Mouse (Mus musculus) cerebellum, postnatal 10 days (tissue): ENCODE data around the gene Dcdc2a.
A peak's percentile ranks its signal among the peaks of the same experiment; 100 is the strongest.

Source experiments
- DNase-seq, 2 experiments: peaks; one replicate each; pipeline ENCODE4 v3.0.0; 2021; ENCODE audit warnings: mixed read lengths in 2 of 2

The Dcdc2a gene

DNA sequence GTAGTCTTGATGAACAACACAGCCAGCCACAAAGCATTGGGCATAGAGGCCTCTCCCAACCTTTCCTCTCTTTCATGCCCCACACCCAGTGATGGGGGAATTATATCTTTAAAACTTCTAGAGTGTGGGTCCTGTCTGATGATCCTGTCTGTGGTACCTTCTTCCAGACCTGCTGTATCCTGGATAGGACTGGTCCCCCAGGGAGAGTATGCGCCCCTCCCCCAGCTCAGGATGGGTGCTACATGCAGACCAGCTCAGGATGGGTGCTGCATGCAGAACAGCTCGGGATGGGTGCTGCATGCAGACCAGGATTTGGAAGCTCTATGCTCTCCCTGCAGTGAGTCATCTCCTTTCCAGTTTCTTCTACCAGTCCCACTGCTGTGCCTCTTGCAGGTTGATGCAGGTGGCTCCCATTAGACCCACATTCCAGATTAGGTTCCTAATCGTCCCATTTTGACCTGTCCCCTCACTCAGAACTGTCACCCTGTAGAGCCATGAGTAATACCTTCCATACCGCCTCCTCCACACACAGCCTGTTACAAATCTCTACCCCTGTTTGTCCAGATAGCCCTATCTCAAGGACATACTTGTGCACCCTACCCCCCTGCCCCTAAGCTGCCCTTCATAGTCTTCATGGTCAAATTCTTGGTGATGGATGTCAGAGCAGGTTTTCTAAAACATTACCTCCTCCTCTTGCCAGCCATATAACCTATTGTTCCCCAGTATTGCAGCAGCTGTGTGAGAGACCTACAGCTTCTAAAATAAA, 122.6 kb downstream of the Dcdc2a start:
- no peak for DNase-seq

DNA sequence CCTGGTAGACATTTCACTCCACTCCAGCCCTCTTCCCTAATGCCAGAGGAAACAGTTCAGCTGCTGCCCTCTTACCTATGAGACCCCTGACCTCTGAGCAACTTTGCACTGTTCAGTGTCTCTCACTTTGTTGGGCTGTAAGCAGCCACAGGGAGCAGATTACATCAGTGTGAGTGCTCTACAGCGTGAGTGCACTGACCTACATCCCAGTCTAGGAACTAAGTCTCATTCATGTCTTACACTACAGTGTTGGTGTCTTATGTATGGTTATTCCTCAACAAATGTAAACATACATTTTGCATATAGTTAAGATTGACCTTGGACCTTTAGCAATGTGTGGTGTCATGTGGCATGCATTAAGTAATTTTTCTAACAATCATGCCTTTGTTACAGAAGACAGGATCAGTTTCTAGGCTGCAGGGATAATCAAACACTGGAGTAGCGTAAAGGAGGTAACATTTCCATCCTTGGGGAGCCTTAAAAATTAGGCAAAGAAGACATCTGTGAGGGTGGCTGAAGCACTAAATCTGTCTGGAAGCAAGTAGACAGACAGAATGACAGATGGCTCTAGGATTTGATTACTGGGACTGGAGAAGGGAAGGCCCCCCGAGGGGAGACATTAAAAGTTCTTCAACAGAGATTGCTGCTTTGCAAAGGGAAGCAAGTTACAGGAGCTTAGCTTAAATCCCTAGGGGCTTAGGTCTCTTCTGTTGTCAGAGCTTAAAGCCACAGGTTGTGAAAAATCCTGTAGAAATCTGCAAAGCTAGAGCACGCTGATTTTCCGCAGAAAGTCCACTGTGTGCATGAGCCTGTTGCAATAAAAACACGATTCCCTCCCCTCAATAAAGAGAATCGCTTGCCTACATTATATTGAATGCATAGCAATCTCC, 130.9 kb downstream of the Dcdc2a start:
- DNase-seq = peak in 1 of 2 experiments; percentile 4

- DNase-seq = peak; percentile 23 to 32
Observed at GRCm38 (mm10) chr13:25187326-25187710, 131.5 kb downstream of the Dcdc2a start.

DNA sequence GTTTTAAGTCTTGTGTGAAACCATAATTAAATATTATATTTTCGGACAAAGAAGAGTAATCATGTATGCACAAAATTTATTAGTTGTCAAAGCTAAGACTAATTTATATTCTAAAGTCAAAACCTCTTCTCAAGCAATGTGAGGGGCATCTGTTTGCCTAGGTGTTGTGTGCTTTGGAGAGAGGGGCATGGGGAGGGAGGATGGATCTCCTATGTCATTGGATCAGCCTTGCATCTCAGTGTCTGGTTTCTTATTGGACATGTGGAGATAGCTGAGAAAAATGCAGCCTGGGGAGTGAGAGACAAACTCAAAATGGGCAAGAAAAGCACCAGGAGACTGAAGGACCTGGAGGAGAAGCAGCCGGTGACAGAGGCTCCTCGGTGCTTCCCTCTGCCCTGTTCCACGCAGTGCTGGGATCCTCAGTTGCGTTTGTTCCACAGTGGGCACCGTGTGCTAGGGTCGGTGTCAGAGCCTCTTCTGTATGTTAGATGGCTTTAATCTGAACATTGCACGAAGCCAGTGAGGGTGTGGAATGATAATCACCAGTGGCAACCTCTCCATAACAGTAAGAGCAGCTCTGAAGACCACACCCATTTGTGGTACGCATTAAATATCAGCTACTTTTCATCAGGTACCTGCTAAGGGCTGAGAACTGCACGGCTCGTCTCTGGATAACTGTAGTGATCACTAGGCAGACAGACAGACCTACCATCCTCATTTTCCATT, 133.8 kb downstream of the Dcdc2a start:
- DNase-seq = no peak

DNA sequence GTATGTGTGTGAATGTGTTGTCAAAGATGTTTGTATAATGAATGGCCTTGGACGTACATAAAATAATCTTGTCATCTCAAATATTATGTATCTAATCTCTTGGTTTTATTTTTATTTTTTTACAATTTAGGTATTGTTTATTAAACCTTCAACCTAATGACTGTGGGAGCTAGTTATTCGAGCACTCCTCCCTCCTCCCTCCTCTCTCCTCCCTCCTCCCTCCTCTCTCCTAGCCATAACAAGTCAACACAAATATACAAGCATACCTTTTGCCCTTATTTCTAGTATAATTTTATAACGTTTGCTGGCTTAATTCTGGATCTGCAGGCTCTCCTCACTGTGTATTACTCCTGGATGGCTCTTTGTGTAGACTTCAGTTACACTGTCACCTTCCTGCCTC, 134.4 kb downstream of the Dcdc2a start:
- no peak for DNase-seq

GRCm38 (mm10) chr13:25195706-25196105, 139.9 kb downstream of the Dcdc2a start:
- DNase-seq = no peak

DNA sequence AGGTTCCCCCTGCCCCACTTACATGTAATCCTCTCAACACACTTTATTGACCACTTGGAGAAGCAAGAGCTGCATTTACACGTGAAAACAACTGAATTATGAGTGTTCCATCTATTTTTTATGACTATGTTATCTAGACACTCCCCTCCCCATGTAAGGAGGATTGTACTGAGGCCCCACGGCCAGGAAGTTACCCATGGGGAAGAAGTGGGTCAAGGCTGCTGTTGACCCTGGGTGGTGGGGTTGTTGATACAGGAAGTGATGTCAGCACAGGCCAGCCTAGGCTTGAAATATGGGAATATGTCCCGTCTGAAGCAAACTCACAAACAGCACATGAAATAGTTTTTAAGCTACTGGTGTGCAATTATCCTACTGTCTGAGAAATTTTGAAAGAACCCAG, 144.1 kb downstream of the Dcdc2a start:
- no peak for DNase-seq

DNA sequence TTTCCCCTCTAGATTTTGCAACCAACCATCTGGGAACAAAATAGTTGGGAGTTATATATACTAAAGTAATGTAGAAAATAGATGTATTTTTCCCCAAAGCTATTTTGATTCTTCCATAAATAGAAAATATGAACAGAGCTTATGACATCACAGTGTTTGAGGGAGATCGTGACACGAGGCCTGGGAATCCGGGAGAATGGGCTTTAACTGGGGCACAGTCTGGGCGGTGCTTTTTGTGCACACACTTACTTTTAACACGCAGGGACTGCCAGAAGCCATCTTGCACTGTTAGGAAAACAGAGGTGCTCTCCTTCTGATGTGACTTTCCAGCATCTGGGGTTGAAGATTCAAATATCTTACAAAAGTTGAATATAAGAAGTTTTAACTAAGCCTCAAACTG, 151.1 kb downstream of the Dcdc2a start:
- DNase-seq = no peak

DNA sequence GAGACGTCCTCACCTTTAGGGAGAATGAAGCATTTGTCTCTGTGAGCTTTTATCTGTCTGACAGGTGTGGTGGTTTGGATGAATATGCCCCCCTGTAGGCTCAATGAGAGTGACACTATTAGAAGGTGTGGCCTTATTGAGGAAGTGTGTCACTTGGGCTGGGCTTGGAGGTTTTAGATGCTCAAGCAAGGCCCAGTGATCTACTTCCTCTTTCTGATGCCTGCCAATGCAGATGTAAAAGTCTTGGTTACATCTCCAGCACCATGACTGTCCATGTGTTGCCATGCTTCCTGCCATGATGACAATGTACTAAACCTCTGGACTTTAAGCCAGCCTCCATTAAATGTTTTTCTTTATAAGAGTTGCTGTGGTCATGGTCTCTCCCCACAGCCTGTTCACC, 162.6 kb downstream of the Dcdc2a start:
- no peak for DNase-seq

GRCm38 (mm10) chr13:25220186-25220787, 164.5 kb downstream of the Dcdc2a start:
- DNase-seq = no peak

DNA sequence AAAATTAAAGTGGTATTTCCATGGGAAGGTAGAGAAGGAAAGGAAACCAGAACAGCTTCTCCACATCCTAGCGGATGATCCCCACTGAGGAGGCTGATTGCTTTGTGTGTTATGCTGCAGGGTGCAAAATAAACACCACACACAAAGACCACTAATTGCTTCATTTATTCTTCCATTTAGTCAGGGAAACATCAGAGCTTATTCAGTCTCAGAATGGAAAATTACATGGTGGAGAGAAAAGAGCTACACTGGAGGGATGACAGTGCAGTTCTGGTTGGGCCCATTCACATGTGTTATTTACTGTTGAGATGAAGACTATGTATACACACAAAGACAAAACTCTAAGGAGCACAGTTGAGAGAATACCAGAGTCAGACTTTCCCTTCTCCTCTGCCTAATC, 196.1 kb downstream of the Dcdc2a start:
- no peak for DNase-seq

DNA sequence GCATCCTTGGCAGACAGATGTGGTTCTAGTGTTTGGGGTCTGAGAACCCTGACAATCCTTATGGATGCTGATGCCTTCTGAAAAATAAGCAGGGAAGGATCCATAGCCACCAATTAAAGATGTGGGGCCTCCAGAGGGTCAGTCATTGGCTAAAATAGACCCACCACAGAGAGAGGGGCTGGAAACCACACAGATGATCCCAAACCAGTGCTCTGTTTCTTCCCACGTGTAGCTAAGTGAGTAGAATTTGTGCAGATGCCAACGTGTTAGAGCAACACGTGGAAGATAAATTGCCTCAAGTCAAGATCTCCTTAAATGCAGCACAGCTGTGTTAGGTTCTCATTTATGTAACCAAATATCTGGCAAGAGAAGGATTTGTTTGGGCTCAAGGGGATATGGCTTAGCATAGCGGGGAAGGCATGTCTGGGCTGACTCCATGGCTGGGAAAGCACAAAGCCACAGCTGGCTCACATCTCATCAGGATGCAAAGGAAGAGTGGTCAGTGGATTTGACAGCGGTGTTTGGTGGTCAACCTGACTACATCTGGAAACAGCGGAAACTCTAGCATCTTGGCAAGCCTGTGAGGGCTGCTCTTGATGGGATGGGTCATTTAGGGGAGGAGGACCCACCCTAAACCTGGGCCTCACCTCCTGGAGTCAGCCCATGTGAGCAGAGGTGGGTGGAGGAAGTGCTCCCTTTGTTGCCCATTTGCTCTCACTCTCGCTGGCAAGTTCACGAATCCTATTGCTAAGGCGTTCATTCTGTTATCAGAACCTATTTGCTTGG, 198.9 kb downstream of the Dcdc2a start:
- no peak for DNase-seq

DNA sequence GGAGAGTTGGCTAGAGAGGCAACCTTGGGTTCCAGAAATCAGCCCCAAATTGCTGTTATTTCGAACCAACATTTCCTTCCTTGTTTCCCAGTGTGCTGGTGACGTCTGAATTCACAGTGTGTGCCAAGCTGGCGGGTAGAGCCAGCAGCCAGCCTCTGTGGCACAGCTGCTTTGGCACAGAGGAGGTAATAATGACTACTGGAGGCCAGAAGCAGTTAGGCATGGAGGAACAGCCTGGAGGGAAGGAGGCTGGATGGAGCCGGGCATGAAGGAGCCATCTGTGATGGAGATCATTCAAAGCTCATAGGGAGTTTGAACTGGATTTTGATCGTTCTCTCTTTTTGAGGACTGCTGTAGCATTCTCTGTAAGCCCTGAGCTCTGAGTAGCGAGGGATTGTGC, 201.8 kb downstream of the Dcdc2a start:
- DNase-seq = peak; percentile 48
